Mouse (Mus musculus) lung, embryonic 16.5 days (tissue): ENCODE results near the gene Ttyh3. TPM values are rescaled to one million over a fixed set of nuclear protein-coding genes. Genes with fewer than 3 reads are reported as not detected.

Source experiments
- ATAC-seq: fragments of 200-750 bp; cut with Nextera tagmentation; 2 replicates; pipeline ENCODE4 v1.8.0; 2017; ENCODE audit warnings: low read depth, mild to moderate bottlenecking, moderate library complexity
- H3K27ac ChIP-seq: fragments of 300-500 bp; sonication (generic); 2 replicates; pipeline ENCODE4 v1.5.1; 2014; ENCODE audit warnings: mild to moderate bottlenecking, control low read depth, low read length
- H3K27me3 ChIP-seq: fragments of 300-500 bp; sonication (generic); 2 replicates; pipeline ENCODE4 v1.6.1; 2014; ENCODE audit warnings: low read depth, low read length, mixed read lengths; ENCODE audit not compliant: control insufficient read depth, insufficient read depth
- H3K36me3 ChIP-seq: fragments of 300-500 bp; sonication (generic); 2 replicates; pipeline ENCODE4 v1.6.1; 2014; ENCODE audit warnings: low read length; ENCODE audit not compliant: control insufficient read depth, insufficient read depth
- H3K4me1 ChIP-seq: fragments of 300-500 bp; sonication (generic); replicated peaks from 2 replicates; pipeline ENCODE4 v1.6.1; 2014; ENCODE audit warnings: low read length, mixed read lengths; ENCODE audit not compliant: control insufficient read depth, insufficient read depth
- H3K4me2 ChIP-seq: fragments of 300-500 bp; sonication (generic); 2 replicates; pipeline ENCODE4 v1.6.1; 2014; ENCODE audit warnings: low read depth, low read length, control low read depth
- H3K4me3 ChIP-seq: fragments of 300-500 bp; sonication (generic); 2 replicates; pipeline ENCODE4 v1.5.1; 2014; ENCODE audit warnings: mild to moderate bottlenecking, low read length, control low read depth
- H3K9ac ChIP-seq: fragments of 300-500 bp; sonication (generic); 2 replicates; pipeline ENCODE4 v1.6.1; 2014; ENCODE audit warnings: low read length, control low read depth
- H3K9me3 ChIP-seq: fragments of 300-500 bp; sonication (generic); 2 replicates; pipeline ENCODE4 v1.6.1; 2016; ENCODE audit warnings: low read length; ENCODE audit not compliant: control insufficient read depth
- WGBS: fragments of 180-500 bp; shearing (Covaris S2); extraction: QIAGEN DNeasy Blood & Tissue Kit; methylation state at CpG from one replicate; pipeline ENCODE4 v1.1.7; 2014; 5-methylcytosine and 5-hydroxymethylcytosine counted together
- polyA plus RNA-seq: library from polyadenylated mRNA; unstranded; fragments of >200 nt; fragmentation: Nextera tagmentation; extraction: Ambion mirVana; gene quantifications from 2 replicates; pipeline ENCODE4 v1.2.1, GENCODE M21; 2015

Ttyh3 gene
- polyA plus RNA-seq, 1 experiment from 2014 or later = 29.4 TPM

- no peak overlapping the region for H3K27ac ChIP-seq
- no peaks in the 10 kb centered on the region for H3K27me3 ChIP-seq
- 88% methylated on average over 5 of the region's 5 CpGs for WGBS
- peaks cover 54% of the 10 kb centered on the region for H3K36me3 ChIP-seq
- ATAC-seq = no peak
- no peak overlapping the region for H3K4me2 ChIP-seq
- H3K9ac ChIP-seq = no peak overlapping the region
- no peak overlapping the region for H3K4me3 ChIP-seq
- no peaks in the 10 kb centered on the region for H3K4me1 ChIP-seq
- H3K9me3 ChIP-seq = peaks cover 6% of the 10 kb centered on the region; the same call in 1 of the 2 replicates
These were observed 24.6 kb downstream of the Ttyh3 start for GRCm38 (mm10) chr5:140624238-140624637.

DNA sequence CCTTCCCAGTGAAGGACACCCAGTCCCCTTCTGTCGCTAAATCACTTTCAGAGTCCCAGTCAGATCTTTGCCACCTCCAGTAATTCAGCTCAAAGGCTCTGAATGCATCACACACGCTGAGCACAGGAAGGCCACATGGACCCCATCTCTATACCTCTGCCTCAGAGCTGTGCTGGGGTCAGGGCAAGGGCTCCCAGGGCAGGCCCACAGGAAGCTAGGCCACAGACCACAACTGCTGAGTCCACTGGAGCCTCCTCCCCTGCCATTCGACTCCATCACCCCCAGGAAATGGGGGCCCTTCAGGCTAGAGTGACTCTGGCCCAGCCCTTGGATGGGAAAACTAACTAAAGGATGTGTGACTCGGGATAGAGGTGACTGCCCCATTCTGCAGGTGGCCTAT, 25.0 kb downstream of the Ttyh3 start:
- 73% methylated on average over 4 of the region's 4 CpGs for WGBS
- no peaks in the 10 kb centered on the region for H3K4me1 ChIP-seq
- no peak overlapping the region for H3K27ac ChIP-seq
- no peak overlapping the region for H3K9ac ChIP-seq
- no peaks in the 10 kb centered on the region for H3K27me3 ChIP-seq
- ATAC-seq = no peak
- no peak overlapping the region for H3K4me3 ChIP-seq
- H3K4me2 ChIP-seq = no peak overlapping the region
- peaks cover 6% of the 10 kb centered on the region; the same call in 1 of the 2 replicates for H3K9me3 ChIP-seq
- peaks cover 49% of the 10 kb centered on the region for H3K36me3 ChIP-seq

GRCm38 (mm10) chr5:140622978-140623670, 25.7 kb downstream of the Ttyh3 start:
- ATAC-seq = no peak
- H3K4me1 ChIP-seq = no peaks in the 10 kb centered on the region
- no peak overlapping the region for H3K4me3 ChIP-seq
- peaks cover 5% of the 10 kb centered on the region; the same call in 1 of the 2 replicates for H3K9me3 ChIP-seq
- WGBS = 91% methylated on average over 23 of the region's 23 CpGs
- H3K4me2 ChIP-seq = no peak overlapping the region
- H3K27ac ChIP-seq = no peak overlapping the region
- peaks cover 43% of the 10 kb centered on the region for H3K36me3 ChIP-seq
- H3K9ac ChIP-seq = no peak overlapping the region
- H3K27me3 ChIP-seq = no peaks in the 10 kb centered on the region

- Histone ChIP-seq H3K27me3 (no peaks in the 10 kb centered on the region), H3K4me1 (no peaks in the 10 kb centered on the region), H3K9ac (no peak overlapping the region), H3K36me3 (peaks cover 27% of the 10 kb centered on the region), H3K4me3 (no peak overlapping the region), H3K27ac (no peak overlapping the region), H3K4me2 (no peak overlapping the region), H3K9me3 (no peaks in the 10 kb centered on the region)
- ATAC-seq = no peak
- WGBS = 58% methylated on average over 10 of the region's 10 CpGs
These were observed 27.3 kb downstream of the Ttyh3 start for GRCm38 (mm10) chr5:140621517-140621916.

DNA sequence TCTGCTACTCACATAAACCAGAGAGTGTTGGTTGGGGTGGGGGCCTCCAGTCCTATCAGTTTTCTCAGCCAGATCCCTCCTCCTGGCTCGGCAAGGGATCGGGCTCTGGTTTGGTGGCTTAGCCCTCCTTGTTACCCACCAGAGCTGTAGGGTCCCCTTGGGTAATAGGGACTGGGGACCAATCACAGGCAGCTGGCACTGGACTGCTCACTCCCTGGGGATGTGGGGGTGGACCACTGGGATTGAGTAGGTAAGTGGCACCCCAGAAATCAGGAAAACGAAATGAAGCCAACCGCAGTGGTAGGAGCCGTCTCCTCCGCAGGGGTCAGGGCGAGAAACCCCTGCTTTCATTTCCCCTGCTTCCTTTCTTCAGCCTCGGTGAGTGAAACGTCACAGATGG, 27.7 kb downstream of the Ttyh3 start:
- H3K27me3 ChIP-seq = no peaks in the 10 kb centered on the region
- 73% methylated on average over 9 of the region's 9 CpGs for WGBS
- H3K27ac ChIP-seq = no peak overlapping the region
- no peak overlapping the region for H3K9ac ChIP-seq
- no peaks in the 10 kb centered on the region for H3K4me1 ChIP-seq
- ATAC-seq = no peak
- H3K4me2 ChIP-seq = no peak overlapping the region
- H3K36me3 ChIP-seq = peaks cover 24% of the 10 kb centered on the region
- H3K4me3 ChIP-seq = no peak overlapping the region
- no peaks in the 10 kb centered on the region for H3K9me3 ChIP-seq

DNA sequence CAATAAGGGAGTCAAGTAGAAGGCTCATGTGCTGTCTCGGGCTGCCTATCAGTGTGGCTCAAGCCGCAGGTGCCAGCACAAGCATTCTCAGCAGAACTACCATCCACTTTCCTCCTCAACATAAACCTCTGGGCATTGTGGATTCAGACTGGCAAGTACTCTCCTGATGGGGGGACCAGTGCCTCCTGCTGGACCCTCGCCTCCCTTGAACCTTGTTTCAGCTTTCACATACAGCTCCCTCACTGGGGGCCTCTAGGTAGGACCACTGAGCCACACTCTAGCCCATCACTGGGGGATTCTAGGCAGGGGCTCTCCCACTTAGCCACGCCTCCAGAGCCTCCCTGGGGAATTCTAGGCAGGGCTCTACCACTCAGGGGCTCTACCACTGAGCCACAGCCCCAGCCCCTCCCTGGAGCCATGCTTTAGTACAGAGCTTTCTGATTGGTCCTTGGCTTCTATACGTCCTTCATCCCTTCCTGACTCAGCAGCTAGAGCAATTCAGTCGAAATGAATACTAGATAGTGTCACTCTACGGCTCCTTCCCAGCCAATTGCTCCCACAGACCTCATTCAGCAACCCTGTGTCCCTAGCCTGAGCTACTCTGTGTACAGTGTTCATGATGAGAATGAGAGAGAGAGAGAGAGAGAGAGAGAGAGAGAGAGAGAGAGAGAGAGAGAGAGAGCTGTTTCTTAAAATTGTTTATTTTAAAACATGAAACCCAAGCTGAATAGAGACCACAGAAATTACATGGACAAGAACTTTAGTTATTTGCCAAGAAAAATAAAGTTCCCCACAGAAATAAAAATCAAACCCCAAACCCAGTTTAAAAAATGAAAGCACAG, 28.7 kb downstream of the Ttyh3 start:
- no peaks in the 10 kb centered on the region for H3K9me3 ChIP-seq
- H3K36me3 ChIP-seq = peaks cover 19% of the 10 kb centered on the region
- no peaks in the 10 kb centered on the region for H3K27me3 ChIP-seq
- H3K4me3 ChIP-seq = no peak overlapping the region
- H3K4me1 ChIP-seq = no peaks in the 10 kb centered on the region
- WGBS = 53% methylated on average over 7 of the region's 7 CpGs
- no peak overlapping the region for H3K9ac ChIP-seq
- no peak overlapping the region for H3K4me2 ChIP-seq
- ATAC-seq = 0 out of 2 replicates have a peak, but pooled peaks have one; percentile 3
- H3K27ac ChIP-seq = no peak overlapping the region

- Histone ChIP-seq H3K4me2 (no peak overlapping the region), H3K4me3 (no peak overlapping the region), H3K27me3 (no peaks in the 10 kb centered on the region), H3K4me1 (no peaks in the 10 kb centered on the region), H3K9ac (no peak overlapping the region), H3K9me3 (no peaks in the 10 kb centered on the region), H3K27ac (no peak overlapping the region), H3K36me3 (peaks cover 17% of the 10 kb centered on the region)
- peak; percentile 46; the same call in 1 of the 2 replicates for ATAC-seq
- WGBS = 16% methylated on average over 6 of the region's 6 CpGs
These were observed 29.6 kb downstream of the Ttyh3 start for GRCm38 (mm10) chr5:140619151-140619771.

- no peak overlapping the region for H3K4me3 ChIP-seq
- ATAC-seq = no peak; the same call in 1 of the 2 replicates
- H3K9me3 ChIP-seq = no peaks in the 10 kb centered on the region
- peaks cover 9% of the 10 kb centered on the region; the same call in 1 of the 2 replicates for H3K36me3 ChIP-seq
- no peak overlapping the region for H3K9ac ChIP-seq
- H3K4me2 ChIP-seq = no peak overlapping the region
- H3K27ac ChIP-seq = no peak overlapping the region
- WGBS = 55% methylated on average over 5 of the region's 5 CpGs
- 0 out of 2 replicates have a peak, but pooled peaks cover under 1% of the 10 kb centered on the region for H3K4me1 ChIP-seq
- no peaks in the 10 kb centered on the region for H3K27me3 ChIP-seq
These were observed 31.1 kb downstream of the Ttyh3 start for GRCm38 (mm10) chr5:140617714-140618113.

DNA sequence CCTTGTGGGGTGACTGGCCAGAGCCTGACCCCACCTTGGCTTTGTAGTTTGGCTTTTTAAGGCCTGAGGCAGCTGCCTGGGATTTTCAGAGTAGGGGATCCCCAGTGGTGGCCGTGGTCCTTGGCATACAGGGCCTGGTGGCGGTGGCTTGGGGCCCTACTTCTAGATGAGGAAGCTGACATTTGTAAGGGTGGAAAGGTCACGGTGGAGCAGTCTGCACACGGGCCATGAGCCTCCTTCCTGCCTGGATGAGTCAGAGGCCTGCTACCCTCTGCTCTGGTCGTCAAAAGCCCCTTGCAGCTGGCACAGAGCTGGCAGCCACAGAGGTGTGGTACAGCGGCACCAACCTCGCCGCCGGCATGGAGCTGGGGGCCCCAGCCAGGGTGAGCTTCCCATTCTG, 32.1 kb downstream of the Ttyh3 start:
- no peak overlapping the region for H3K4me2 ChIP-seq
- H3K9me3 ChIP-seq = no peaks in the 10 kb centered on the region
- 58% methylated on average over 9 of the region's 9 CpGs for WGBS
- no peak for ATAC-seq
- H3K9ac ChIP-seq = no peak overlapping the region
- no peak overlapping the region for H3K4me3 ChIP-seq
- H3K27ac ChIP-seq = peak overlapping the region; percentile 38
- H3K27me3 ChIP-seq = no peaks in the 10 kb centered on the region
- peaks cover 6% of the 10 kb centered on the region for H3K4me1 ChIP-seq
- 0 out of 2 replicates have a peak, but pooled peaks cover 5% of the 10 kb centered on the region for H3K36me3 ChIP-seq
